Comparison of ENCODE assay signal across 8 mouse cellular contexts in genomic region chr19:46044271-46044992, GRCm38 (mm10). TPM values are rescaled to one million over a fixed set of nuclear protein-coding genes. Genes with fewer than 3 reads are reported as not detected.
DNase-seq lines count a peak whose midpoint lies in the region; ATAC-seq and TF ChIP-seq lines count a peak whose summit lies in the region.

Pprc1 (plus strand) TSS chr19:46044886.

- peak within 1 kb of the TSS; percentile 98 for H3K4me3 ChIP-seq in heart, embryonic 16.5 days (ENCODE audit: low read length)
- H3K4me3 ChIP-seq in lung, postnatal 0 days (ENCODE audit: low read depth, low read length): peak within 1 kb of the TSS; percentile 95
- peak within 1 kb of the TSS; percentile 90 for H3K4me3 ChIP-seq in stomach, postnatal 0 days (ENCODE audit: low read depth, low read length)

- peak within 1 kb of the TSS; percentile 97 for H3K9ac ChIP-seq in heart, embryonic 16.5 days (ENCODE audit: low read length)
- H3K9ac ChIP-seq in lung, postnatal 0 days (replicated peaks; ENCODE audit: low read depth): peak within 1 kb of the TSS; percentile 86
- peak within 1 kb of the TSS; percentile 98 for H3K9ac ChIP-seq in stomach, postnatal 0 days (ENCODE audit: low read length)

- under 1% methylated on average over 27 of the region's 34 CpGs for WGBS in heart, embryonic 16.5 days
- 0% methylated on average over 22 of the region's 34 CpGs for WGBS in lung, postnatal 0 days
- 0% methylated on average over 33 of the region's 34 CpGs for WGBS in stomach, postnatal 0 days

- H3K4me2 ChIP-seq in heart, embryonic 16.5 days (ENCODE audit: low read depth, low read length): peak within 1 kb of the TSS; percentile 97
- peak within 1 kb of the TSS; percentile 93 for H3K4me2 ChIP-seq in lung, postnatal 0 days (replicated peaks; ENCODE audit: low read depth, low read length)
- H3K4me2 ChIP-seq in stomach, postnatal 0 days (replicated peaks; ENCODE audit: low read depth): peak within 1 kb of the TSS; percentile 66

- no peaks in the 10 kb centered on the region for H3K9me3 ChIP-seq in heart, embryonic 16.5 days (replicated peaks; ENCODE audit: control insufficient read depth, low read length)
- no peaks in the 10 kb centered on the region for H3K9me3 ChIP-seq in lung, postnatal 0 days (ENCODE audit: low read length)
- no peaks in the 10 kb centered on the region for H3K9me3 ChIP-seq in stomach, postnatal 0 days (ENCODE audit: control insufficient read depth, low read length)

- DNase-seq in cerebellum, adult 18-20 months: peak; percentile 45 to 54
- no peak for DNase-seq in cerebellum, postnatal 36 days
- DNase-seq in adrenal gland, postnatal 10 days: peak; percentile 67
- peak; percentile 73 to 82 for DNase-seq in kidney, postnatal 25 days
- DNase-seq in lung, postnatal 0 days (ENCODE audit: low spot score): peak; percentile 88
- DNase-seq in stomach, postnatal 0 days (ENCODE audit: low spot score): no peak

- H3K27ac ChIP-seq in heart, embryonic 16.5 days (ENCODE audit: low read length): peak within 1 kb of the TSS; percentile 99
- peak within 1 kb of the TSS; percentile 98 for H3K27ac ChIP-seq in lung, postnatal 0 days (ENCODE audit: low read length)
- H3K27ac ChIP-seq in stomach, postnatal 0 days (replicated peaks): peak within 1 kb of the TSS; percentile 99

- no peaks in the 10 kb centered on the region for H3K36me3 ChIP-seq in heart, embryonic 16.5 days (ENCODE audit: control insufficient read depth, insufficient read depth)
- no peaks in the 10 kb centered on the region for H3K36me3 ChIP-seq in lung, postnatal 0 days (ENCODE audit: insufficient read depth, low read length)
- no peaks in the 10 kb centered on the region for H3K36me3 ChIP-seq in stomach, postnatal 0 days (ENCODE audit: control insufficient read depth, insufficient read depth, low read length)

- no peak for ATAC-seq in erythroid progenitor cell, adult 5-6 weeks (replicated peaks; ENCODE audit: low FRiP score, poor library complexity, severe bottlenecking)
- ATAC-seq in heart, embryonic 16.5 days (replicated peaks; ENCODE audit: extremely low read depth, insufficient read depth, low FRiP score): no peak
- no peak for ATAC-seq in lung, postnatal 0 days
- no peak; the same call in 1 of the 2 replicates for ATAC-seq in stomach, postnatal 0 days (ENCODE audit: low FRiP score, low TSS enrichment)

- no peaks in the 10 kb centered on the region for H3K27me3 ChIP-seq in heart, embryonic 16.5 days (ENCODE audit: control insufficient read depth, insufficient read depth, low read length)
- no peaks in the 10 kb centered on the region for H3K27me3 ChIP-seq in lung, postnatal 0 days (replicated peaks; ENCODE audit: insufficient read depth, low read length)
- H3K27me3 ChIP-seq in stomach, postnatal 0 days (ENCODE audit: control insufficient read depth, insufficient read depth, low read length): no peaks in the 10 kb centered on the region

- no peak for TF ChIP-seq CTCF in lung, postnatal 0 days (IDR thresholded peaks at IDR 0.05)
- no peak for TF ChIP-seq CTCF in stomach, postnatal 0 days (IDR thresholded peaks at IDR 0.05; ENCODE audit: low read depth)

- TF ChIP-seq EP300 in lung, postnatal 0 days (IDR thresholded peaks at IDR 0.05): no peak
- TF ChIP-seq EP300 in stomach, postnatal 0 days (optimal IDR thresholded peaks at IDR 0.05): no peak

- peaks cover 57% of the 10 kb centered on the region for H3K4me1 ChIP-seq in heart, embryonic 16.5 days (ENCODE audit: control insufficient read depth, insufficient read depth, low read length)
- H3K4me1 ChIP-seq in lung, postnatal 0 days (ENCODE audit: insufficient read depth, low read depth, low read length): peaks cover 39% of the 10 kb centered on the region; the same call in 1 of the 2 replicates
- peaks cover 21% of the 10 kb centered on the region for H3K4me1 ChIP-seq in stomach, postnatal 0 days (replicated peaks; ENCODE audit: control insufficient read depth, insufficient read depth)

RNA-seq across cellular contexts. Expression of gene Pprc1, which starts in this region (rescaled TPM):
- 10 to 100 TPM; 23.5 to 36.5 TPM for total RNA-seq in adrenal gland, postnatal 10 days (2021)
- total RNA-seq in erythroid progenitor cell, adult 5-6 weeks (2015; ENCODE audit: low replicate concordance): 69.2 and 76.8 TPM in 2 replicates
- 76.5 and 82.0 TPM in 2 replicates for total RNA-seq in erythroid progenitor cell, adult 5-6 weeks (2017; ENCODE audit: low replicate concordance)
- polyA plus RNA-seq in heart, embryonic 16.5 days (2015; fragmentation: Nextera tagmentation; extraction: Ambion mirVana): 19.3 and 22.4 TPM in 2 replicates
- 6.0 and 6.9 TPM in 2 replicates for polyA plus RNA-seq in lung, postnatal 0 days (2015; fragmentation: Nextera tagmentation; extraction: Ambion mirVana)
- 8.6 and 10.7 TPM in 2 replicates for polyA plus RNA-seq in stomach, postnatal 0 days (2015; fragmentation: Nextera tagmentation; extraction: Ambion mirVana)

Comparison
In these comparisons a context has a peak if more than half of its experiments do, and no peak if none do; other contexts are left out.
1. DNase-seq: peak in cerebellum, adult 18-20 months (2 of 2), adrenal gland, postnatal 10 days (single experiment), kidney, postnatal 25 days (2 of 2) and lung, postnatal 0 days (single experiment); none in cerebellum, postnatal 36 days (0 of 2) and stomach, postnatal 0 days (single experiment).
2. Peak in every context shown above with its lines, with median percentiles within 50 percentile points of each other: H3K27ac ChIP-seq, H3K4me2 ChIP-seq, H3K4me3 ChIP-seq and H3K9ac ChIP-seq.